Mouse (Mus musculus) adrenal gland, postnatal 36 days (tissue): Measurements from ENCODE around the gene Sf3b3. TPM values are rescaled to one million over a fixed set of nuclear protein-coding genes. Genes with fewer than 3 reads are reported as not detected.

Experiments used
- DNase-seq, 2 experiments: peaks; one replicate each; pipeline ENCODE4 v3.0.0; 2021; ENCODE audit warnings: mixed read lengths in 1 of 2
- total RNA-seq, 2 experiments: library from RNA; stranded (reverse); gene quantifications; 2 replicates each; pipeline ENCODE4 v1.2.3; 2021

Sf3b3 gene
- total RNA-seq, 2 experiments from 2014 or later, result 76.9 to 81.8 TPM

GRCm38 (mm10) chr8:110774725-110775124, 71.9 kb downstream of the Sf3b3 start:
- DNase-seq, result no peak

GRCm38 (mm10) chr8:110774047-110774446, 72.5 kb downstream of the Sf3b3 start:
- no peak for DNase-seq

GRCm38 (mm10) chr8:110772452-110772851, 74.1 kb downstream of the Sf3b3 start:
- DNase-seq, result no peak

GRCm38 (mm10) chr8:110767261-110767660, 79.3 kb downstream of the Sf3b3 start:
- no peak for DNase-seq

- DNase-seq, result no peak
Observed at GRCm38 (mm10) chr8:110764671-110765070, 81.9 kb downstream of the Sf3b3 start.

GRCm38 (mm10) chr8:110761988-110762387, 84.6 kb downstream of the Sf3b3 start:
- peak; percentile 18 to 32 for DNase-seq

- peak; percentile 64 to 73 for DNase-seq
Observed at GRCm38 (mm10) chr8:110761185-110761584, 85.4 kb downstream of the Sf3b3 start.

GRCm38 (mm10) chr8:110760280-110760940, 86.2 kb downstream of the Sf3b3 start:
- DNase-seq, result no peak

Other genes with a start within 250 kb of the Sf3b3 start
- gene Vac14, start 228.2 kb downstream of the Sf3b3 start, total RNA-seq, result 10 to 100 TPM; 27.3 to 30.3 TPM
- gene Mtss1l, start 125.3 kb downstream of the Sf3b3 start, total RNA-seq, result 10 to 100 TPM; 20.8 to 23.1 TPM
- gene Il34, start 40.9 kb downstream of the Sf3b3 start, total RNA-seq, result 10 to 100 TPM; 19.6 to 51.0 TPM
- 100 to 1,000 TPM in 1 of 2 experiments, 10 to 100 TPM in 1; 86.2 to 105 TPM for gene Cog4, start 187 bp downstream of the Sf3b3 start, total RNA-seq
- 1 to 10 TPM; 9.4 to 9.5 TPM for gene Fuk, start 55.7 kb upstream of the Sf3b3 start, total RNA-seq
- gene St3gal2, start 73.1 kb upstream of the Sf3b3 start, total RNA-seq, result 10 to 100 TPM; 22.1 to 23.3 TPM
- gene Ddx19a, start 151.0 kb upstream of the Sf3b3 start, total RNA-seq, result 10 to 100 TPM; 44.1 to 46.8 TPM
- gene Ddx19b, start 185.0 kb upstream of the Sf3b3 start, total RNA-seq, result 10 to 100 TPM; 11.8 to 12.5 TPM
- 100 to 1,000 TPM; 114 to 165 TPM for gene Aars, start 186.4 kb upstream of the Sf3b3 start, total RNA-seq
- not detected for gene Exosc6, start 209.6 kb upstream of the Sf3b3 start, total RNA-seq
- gene Clec18a, start 245.6 kb upstream of the Sf3b3 start, total RNA-seq, result not detected
- 10 to 100 TPM; 38.3 to 44.7 TPM for gene Pdpr, start 247.8 kb upstream of the Sf3b3 start, total RNA-seq